Mouse (Mus musculus) layer of hippocampus, adult 2 months (tissue): ENCODE data around the gene Acot8. TPM values are rescaled to one million over a fixed set of nuclear protein-coding genes. Genes with fewer than 3 reads are reported as not detected.
A peak's percentile ranks its signal among the peaks of the same experiment; 100 is the strongest.

Source experiments
- DNase-seq, 2 experiments: peaks; one replicate each; pipeline ENCODE4 v3.0.0; 2022; ENCODE audit warnings: low spot score in 2 of 2
- H3K27ac ChIP-seq: fragments of 200-600 bp; 2 replicates; pipeline ENCODE4 v1.8.1; 2022
- H3K4me3 ChIP-seq: fragments of 200-600 bp; 2 replicates; pipeline ENCODE4 v1.8.1; 2022; ENCODE audit warnings: mild to moderate bottlenecking
- CTCF ChIP-seq: fragments of 200-600 bp; conservative IDR thresholded peaks from 2 replicates; pipeline ENCODE4 v1.8.1; 2022; ENCODE audit warnings: antibody characterized with exemption, mild to moderate bottlenecking, moderate library complexity
- total RNA-seq, 2 experiments: library from RNA; stranded (reverse); gene quantifications; 2 replicates each; pipeline ENCODE4 v1.2.3; 2021

Acot8 gene
- total RNA-seq, 2 experiments from 2014 or later: 25.8 to 32.2 TPM

GRCm38 (mm10) chr2:164752454-164752853 lies 52.2 kb downstream of the Acot8 start:
- no peak for TF ChIP-seq CTCF
- Histone ChIP-seq H3K4me3 (no peak overlapping the region), H3K27ac (no peak overlapping the region)
- DNase-seq: no peak

- DNase-seq: peak in 1 of 2 experiments; percentile 30
- 0 out of 2 replicates have a peak, but pooled peaks have one; percentile 11 for TF ChIP-seq CTCF
- H3K27ac ChIP-seq: peak overlapping the region; percentile 59; the same call in 1 of the 2 replicates
- H3K4me3 ChIP-seq: peak overlapping the region; percentile 5; the same call in 1 of the 2 replicates
Observed at GRCm38 (mm10) chr2:164748991-164749390, 55.7 kb downstream of the Acot8 start.

- H3K27ac ChIP-seq: peak overlapping the region; percentile 59; the same call in 1 of the 2 replicates
- no peak overlapping the region for H3K4me3 ChIP-seq
- DNase-seq: no peak
- no peak for TF ChIP-seq CTCF
Observed at GRCm38 (mm10) chr2:164748191-164748590, 56.5 kb downstream of the Acot8 start.

- Histone ChIP-seq H3K4me3 (peak overlapping the region; percentile 81), H3K27ac (peak overlapping the region; percentile 87; the same call in 1 of the 2 replicates)
- DNase-seq: no peak
- no peak for TF ChIP-seq CTCF
Observed at GRCm38 (mm10) chr2:164746693-164747092, 58.0 kb downstream of the Acot8 start.

- Histone ChIP-seq H3K4me3 (peak within 1 kb of the TSS; percentile 81), H3K27ac (peak within 1 kb of the TSS; percentile 87)
- no peak for TF ChIP-seq CTCF
- peak; percentile 93 to 96 for DNase-seq
Observed at GRCm38 (mm10) chr2:164745843-164746479, 58.7 kb downstream of the Acot8 start, which contains the start of the genes Wfdc3 and Dnttip1. Gene Wfdc3, minus strand, starts transcription at chr2:164745931. Gene Dnttip1, plus strand, starts transcription at chr2:164745983.

GRCm38 (mm10) chr2:164744987-164745386 lies 59.7 kb downstream of the Acot8 start:
- peak overlapping the region; percentile 87 for H3K27ac ChIP-seq
- no peak for TF ChIP-seq CTCF
- no peak for DNase-seq
- peak overlapping the region; percentile 81 for H3K4me3 ChIP-seq

Other genes with a start within 250 kb of the Acot8 start
- not detected for gene Wfdc2, start 242.5 kb downstream of the Acot8 start, total RNA-seq
- not detected for gene Spint3, start 231.4 kb downstream of the Acot8 start, total RNA-seq
- not detected for gene Wfdc6a, start 219.4 kb downstream of the Acot8 start, total RNA-seq
- gene Eppin, start 211.3 kb downstream of the Acot8 start, total RNA-seq: not detected
- not detected for gene Wfdc6b, start 191.4 kb downstream of the Acot8 start, total RNA-seq
- gene Wfdc8, start 191.3 kb downstream of the Acot8 start, total RNA-seq: not detected
- not detected for gene Wfdc16, start 166.1 kb downstream of the Acot8 start, total RNA-seq
- gene Wfdc10, start 148.8 kb downstream of the Acot8 start, total RNA-seq: not detected
- gene Wfdc9, start 148.3 kb downstream of the Acot8 start, total RNA-seq: not detected
- not detected for gene Wfdc11, start 130.8 kb downstream of the Acot8 start, total RNA-seq
- not detected for gene Wfdc13, start 119.8 kb downstream of the Acot8 start, total RNA-seq
- gene Spint4, start 106.4 kb downstream of the Acot8 start, total RNA-seq: not detected
- not detected for gene Spint5, start 89.6 kb downstream of the Acot8 start, total RNA-seq
- gene Wfdc3, start 59.0 kb downstream of the Acot8 start, total RNA-seq: 1 to 10 TPM in 1 of 2 experiments, under 1 TPM in 1; 0.64 to 1.3 TPM
- gene Dnttip1, start 58.9 kb downstream of the Acot8 start, total RNA-seq: 10 to 100 TPM; 40.4 to 41.2 TPM
- gene Ube2c, start 35.0 kb downstream of the Acot8 start, total RNA-seq: 1 to 10 TPM in 1 of 2 experiments, under 1 TPM in 1; 0.76 to 1.6 TPM
- not detected for gene Tnnc2, start 24.9 kb downstream of the Acot8 start, total RNA-seq
- 10 to 100 TPM; 39.8 TPM for gene Snx21, start 19.1 kb downstream of the Acot8 start, total RNA-seq
- 1 to 10 TPM; 7.2 to 8.9 TPM for gene Zswim3, start 216 bp upstream of the Acot8 start, total RNA-seq
- gene Zswim1, start 17.8 kb upstream of the Acot8 start, total RNA-seq: 10 to 100 TPM; 23.6 to 25.2 TPM
- gene Spata25, start 23.7 kb upstream of the Acot8 start, total RNA-seq: under 1 TPM; 0.47 to 0.79 TPM
- gene Ctsa, start 28.0 kb upstream of the Acot8 start, total RNA-seq: 100 to 1,000 TPM; 103 to 108 TPM
- 1 to 10 TPM; 2.8 to 3.6 TPM for gene Neurl2, start 28.6 kb upstream of the Acot8 start, total RNA-seq
- gene Pltp, start 52.8 kb upstream of the Acot8 start, total RNA-seq: 10 to 100 TPM; 67.4 to 86.9 TPM
- gene Pcif1, start 74.4 kb upstream of the Acot8 start, total RNA-seq: 10 to 100 TPM; 45.9 to 49.6 TPM
- 10 to 100 TPM; 29.0 to 30.9 TPM for gene Zfp335, start 106.9 kb upstream of the Acot8 start, total RNA-seq
- gene Mmp9, start 135.9 kb upstream of the Acot8 start, total RNA-seq: 1 to 10 TPM; 1.4 to 2.2 TPM
- 100 to 1,000 TPM; 406 to 409 TPM for gene Slc12a5, start 155.9 kb upstream of the Acot8 start, total RNA-seq
- 10 to 100 TPM; 57.8 to 63.8 TPM for gene Ncoa5, start 230.0 kb upstream of the Acot8 start, total RNA-seq